Mouse (Mus musculus): ENCODE data around the gene Gm11634.
"Not testable (repeated sequence)": the region's sequence is repeated elsewhere in the genome, so short reads cannot be mapped to it uniquely, and the experiment has no call there.

Gm11634 gene

DNA sequence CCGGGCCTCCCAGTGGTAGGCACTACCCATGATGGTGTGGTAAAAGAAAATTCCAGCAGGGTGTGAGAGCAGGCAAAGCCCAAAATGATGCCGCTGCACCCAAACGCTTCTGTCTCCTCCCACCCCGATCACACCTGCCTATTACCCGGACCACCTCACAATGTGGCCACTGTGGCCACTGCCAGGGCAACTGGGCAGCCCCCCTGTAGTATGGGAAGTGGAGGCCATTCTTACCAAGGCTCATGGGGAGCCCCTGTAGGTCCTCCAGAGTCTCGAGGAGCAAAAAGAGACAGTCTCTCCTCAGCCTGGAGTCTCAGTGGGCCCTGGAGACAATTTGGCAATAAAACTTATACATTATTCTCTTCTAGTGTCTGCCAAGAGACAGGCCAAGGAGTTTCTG, at the start of gene Gm11634:
TSS of gene Gm11634 (minus strand) at position 101 of the 400 bp plus-strand sequence.
- ChIA-PET POLR2A (interaction anchor here in 2 of 4 experiments (0.7 to 47.2 kb wide), 26 partner anchors 9 to 204 kb away, joined by 3 to 978 read pairs (median 6); partner anchors contain the start of genes Arl4d (in 1 of the 2), Brca1 (in 1 of the 2), Nbr1 (in 1 of the 2) and Rdm1 (in 1 of the 2)), CTCF (interaction anchor here in 2 of 4 experiments (0.7 to 0.9 kb wide), 2 partner anchors 15 to 179 kb away, joined by 3 read pairs; no protein-coding TSS in a partner anchor)

DNA sequence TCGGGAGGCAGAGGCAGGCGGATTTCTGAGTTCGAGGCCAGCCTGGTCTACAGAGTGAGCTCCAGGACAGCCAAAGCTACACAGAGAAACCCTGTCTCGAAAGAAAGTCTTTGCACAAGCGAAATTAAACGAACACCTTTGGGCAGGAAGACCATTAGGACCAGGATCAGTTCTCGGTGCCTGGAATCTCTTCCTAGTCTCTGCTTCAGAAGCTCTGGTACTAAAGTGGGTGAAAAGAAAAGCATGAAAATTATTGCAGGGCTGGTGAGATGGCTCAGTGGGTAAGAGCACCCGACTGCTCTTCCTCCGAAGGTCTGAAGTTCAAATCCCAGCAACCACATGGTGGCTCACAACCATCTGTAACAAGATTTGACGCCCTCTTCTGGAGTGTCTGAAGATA, 48.0 kb upstream of the Gm11634 start:
- ChIA-PET CTCF (interaction anchor here (0.6 to 1.0 kb wide), 7 partner anchors 10 to 502 kb away, joined by 3 to 9 read pairs (median 3); partner anchors contain the start of gene Dhx8 (in 1 of the 4)), POLR2A (interaction anchor here (0.6 to 15.7 kb wide), 28 partner anchors 9 to 1609 kb away, joined by 3 to 388 read pairs (median 6); partner anchors contain the start of genes Dhx8 (in 3 of the 4), Arl4d (in 1 of the 4), Rdm1 (in 1 of the 4) and Rnd2 (in 1 of the 4))

DNA sequence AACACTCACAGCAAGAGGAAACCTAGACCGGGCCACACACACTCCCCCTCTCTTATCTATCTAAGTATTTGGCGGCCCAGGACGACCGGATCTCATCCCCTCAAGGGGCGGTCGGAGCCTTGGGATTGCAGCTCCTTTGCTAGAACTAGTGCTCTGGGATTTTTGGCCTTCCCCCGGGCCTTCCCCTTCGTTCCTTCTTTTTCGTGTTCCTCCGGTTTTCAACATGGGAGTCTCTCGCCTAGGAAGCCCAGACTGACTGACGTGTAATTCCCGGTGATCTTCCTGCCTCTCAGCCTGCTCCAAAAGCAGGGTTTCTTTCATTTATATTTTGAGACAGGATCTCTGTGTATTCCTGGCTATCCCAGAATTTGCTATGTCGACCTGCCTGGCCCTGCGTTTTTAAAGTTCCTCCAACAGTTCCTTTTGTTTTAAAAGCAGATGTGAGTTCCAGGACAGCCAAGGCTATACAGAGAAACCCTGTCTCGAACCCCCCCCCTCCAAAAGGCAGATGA, 47.3 kb upstream of the Gm11634 start:
- ChIA-PET CTCF (interaction anchor here in 1 of 4 experiments (0.9 kb wide), 1 partner anchor 86 kb away, joined by 3 read pairs; the partner anchor contains the start of gene Dhx8), POLR2A (interaction anchor here (0.6 to 15.7 kb wide), 27 partner anchors 9 to 1610 kb away, joined by 3 to 388 read pairs (median 5); partner anchors contain the start of genes Dhx8 (in 2 of the 4), Rdm1 (in 2 of the 4) and Arl4d (in 1 of the 4))

DNA sequence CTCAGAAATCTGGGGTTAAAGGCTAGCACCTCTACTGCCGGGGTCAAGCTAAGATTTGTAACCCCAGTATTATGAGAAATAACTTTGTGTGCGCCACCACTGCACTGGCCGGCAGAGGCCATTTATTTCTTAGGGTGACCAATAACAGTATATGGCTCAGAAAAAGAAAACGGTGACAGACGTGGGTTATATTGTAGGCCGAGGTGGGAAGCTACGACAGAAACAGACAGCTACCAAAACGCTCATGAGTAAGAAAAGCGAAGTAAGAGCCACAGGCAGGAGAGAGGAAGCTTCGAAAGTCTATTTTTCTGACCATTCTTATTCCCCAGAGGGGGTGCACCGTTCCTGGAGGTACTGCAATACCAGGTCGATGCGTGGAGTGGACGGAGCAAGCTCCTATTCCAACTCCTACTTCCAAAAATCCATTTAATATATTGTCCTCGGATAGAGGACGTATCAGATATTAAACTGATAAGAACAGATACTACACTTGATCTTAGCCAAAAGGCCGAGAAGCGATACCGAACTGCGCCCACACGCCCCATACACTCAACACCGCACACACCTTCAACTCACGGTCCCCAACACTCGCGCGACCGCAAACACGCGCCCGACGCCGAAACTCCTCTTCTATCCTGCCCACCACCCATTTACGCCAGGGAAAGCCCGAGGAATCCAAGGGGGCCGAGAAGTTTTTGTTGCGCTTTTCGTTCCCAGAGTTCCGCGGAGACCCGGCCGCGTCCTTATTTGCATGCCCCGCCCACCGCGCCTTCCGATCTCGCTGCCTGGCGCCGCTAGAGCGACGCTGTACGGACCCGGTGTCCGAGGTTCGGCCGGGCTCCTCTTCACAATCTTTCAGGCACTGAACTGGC, 46.6 kb upstream of the Gm11634 start:
- POLR2A ChIA-PET: interaction anchor here (0.6 to 15.7 kb wide), 43 partner anchors 10 to 178 kb away, joined by 3 to 388 read pairs (median 5); partner anchors contain the start of genes Rdm1 (in 3 of the 4), Arl4d (in 2 of the 4), Dhx8 (in 2 of the 4) and Brca1 (in 1 of the 4)
- CTCF ChIA-PET: not testable (repeated sequence)

DNA sequence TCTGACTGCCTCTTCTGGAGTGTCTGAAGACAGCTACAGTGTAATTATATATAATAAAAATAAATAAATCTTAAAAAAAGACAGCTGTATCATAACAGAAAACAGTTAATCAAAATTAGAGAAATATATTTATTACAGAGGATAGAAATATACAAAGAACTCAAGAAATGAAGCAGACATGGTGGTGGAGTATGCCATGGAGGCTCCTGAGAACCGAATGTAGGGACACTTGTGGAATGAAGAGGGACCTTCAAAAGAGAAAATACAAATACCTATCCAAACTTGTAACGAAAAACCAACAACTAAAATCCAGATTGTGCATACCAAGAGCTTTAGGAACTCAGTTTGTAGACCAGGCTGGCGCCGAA, 46.0 kb upstream of the Gm11634 start:
- ChIA-PET CTCF (interaction anchor here in 1 of 4 experiments (0.6 kb wide), 1 partner anchor 435 kb away, joined by 3 read pairs; no protein-coding TSS in a partner anchor), POLR2A (interaction anchor here (0.6 to 15.7 kb wide), 41 partner anchors 10 to 140 kb away, joined by 3 to 388 read pairs (median 4); partner anchors contain the start of genes Rdm1 (in 3 of the 4), Arl4d (in 2 of the 4), Dhx8 (in 2 of the 4) and Brca1 (in 1 of the 4))

DNA sequence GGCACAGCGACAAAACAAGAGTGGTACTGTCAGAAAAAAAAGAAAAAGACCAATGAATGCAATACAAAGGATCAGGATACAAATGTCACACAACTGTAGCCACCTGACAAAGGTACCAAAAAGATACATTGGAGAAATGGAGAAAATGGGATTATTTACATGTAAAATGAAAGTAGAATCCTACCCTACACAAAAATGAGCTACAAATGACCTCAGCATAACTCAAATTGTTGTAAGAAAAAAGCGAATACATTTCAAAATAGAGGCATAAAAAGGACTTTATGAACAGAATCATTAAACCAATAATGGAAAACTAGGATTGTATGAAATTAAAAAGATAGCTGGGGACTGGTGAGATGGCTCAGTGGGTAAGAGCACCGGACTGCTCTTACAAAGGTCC, 45.5 kb upstream of the Gm11634 start:
- POLR2A ChIA-PET: interaction anchor here (0.6 to 15.7 kb wide), 38 partner anchors 9 to 141 kb away, joined by 3 to 388 read pairs (median 4); partner anchors contain the start of genes Rdm1 (in 3 of the 4), Arl4d (in 2 of the 4), Dhx8 (in 2 of the 4) and Brca1 (in 1 of the 4)
- CTCF ChIA-PET: interaction anchor here in 1 of 4 experiments (0.6 kb wide), 1 partner anchor 435 kb away, joined by 3 read pairs; no protein-coding TSS in a partner anchor

DNA sequence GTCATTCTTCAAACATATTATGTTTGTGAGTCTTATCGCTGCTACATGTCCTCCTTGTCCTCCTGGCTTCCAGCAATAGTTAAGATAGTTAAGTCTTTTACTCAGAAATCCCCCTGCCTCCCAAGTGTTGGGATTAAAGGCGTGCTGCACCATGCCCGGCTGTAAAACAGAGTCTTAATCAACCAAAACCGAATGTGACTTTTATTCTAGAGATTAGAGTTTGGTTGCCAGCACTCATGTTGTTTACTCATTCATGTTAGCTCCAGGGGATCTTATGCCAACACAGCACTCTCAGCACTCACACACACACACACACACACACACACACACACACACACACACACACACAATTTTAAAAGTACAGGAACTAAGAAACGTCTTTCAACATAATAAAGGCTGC, 43.9 kb upstream of the Gm11634 start:
- POLR2A ChIA-PET: interaction anchor here (0.6 to 15.7 kb wide), 59 partner anchors 9 to 1247 kb away, joined by 3 to 388 read pairs (median 5); partner anchors contain the start of genes Rdm1 (in 4 of the 4), Cntd1 (in 3 of the 4), Coa3 (in 3 of the 4) and Brca1 (in 2 of the 4)
- CTCF ChIA-PET: interaction anchor here (0.6 to 2.4 kb wide), 6 partner anchors 15 to 409 kb away, joined by 4 to 7 read pairs (median 6); partner anchors contain the start of gene Dhx8 (in 1 of the 4)

DNA sequence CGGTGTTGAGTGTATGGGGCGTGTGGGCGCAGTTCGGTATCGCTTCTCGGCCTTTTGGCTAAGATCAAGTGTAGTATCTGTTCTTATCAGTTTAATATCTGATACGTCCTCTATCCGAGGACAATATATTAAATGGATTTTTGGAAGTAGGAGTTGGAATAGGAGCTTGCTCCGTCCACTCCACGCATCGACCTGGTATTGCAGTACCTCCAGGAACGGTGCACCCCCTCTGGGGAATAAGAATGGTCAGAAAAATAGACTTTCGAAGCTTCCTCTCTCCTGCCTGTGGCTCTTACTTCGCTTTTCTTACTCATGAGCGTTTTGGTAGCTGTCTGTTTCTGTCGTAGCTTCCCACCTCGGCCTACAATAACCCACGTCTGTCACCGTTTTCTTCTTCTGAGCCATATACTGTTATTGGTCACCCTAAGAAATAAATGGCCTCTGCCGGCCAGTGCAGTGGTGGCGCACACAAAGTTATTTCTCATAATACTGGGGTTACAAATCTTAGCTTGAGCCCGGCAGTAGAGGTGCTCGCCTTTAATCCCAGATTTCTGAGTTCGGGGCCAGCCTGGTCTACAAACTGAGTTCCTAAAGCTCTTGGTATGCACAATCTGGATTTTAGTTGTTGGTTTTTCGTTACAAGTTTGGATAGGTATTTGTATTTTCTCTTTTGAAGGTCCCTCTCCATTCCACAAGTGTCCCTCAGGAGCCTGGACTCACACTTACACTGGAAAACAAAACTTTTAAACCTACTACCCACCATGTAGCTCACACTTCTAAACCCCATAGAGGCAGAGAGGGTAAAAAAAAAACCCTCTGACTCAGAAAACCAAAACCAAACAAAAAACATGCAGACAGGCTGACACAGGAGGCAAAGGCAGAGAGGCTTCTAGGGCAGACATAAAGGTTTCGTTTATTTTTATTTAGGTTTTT, 42.9 kb upstream of the Gm11634 start:
- CTCF ChIA-PET: interaction anchor here in 1 of 4 experiments (0.6 to 2.4 kb wide), 5 partner anchors 14 to 200 kb away, joined by 3 to 7 read pairs (median 4); partner anchors contain the start of genes Dhx8, Rnd2 and Rpl27
- POLR2A ChIA-PET: interaction anchor here (0.6 to 15.7 kb wide), 84 partner anchors 9 to 448 kb away, joined by 3 to 388 read pairs (median 5); partner anchors contain the start of genes Dhx8 (in 4 of the 4), Rdm1 (in 4 of the 4), Arl4d (in 3 of the 4) and Brca1 (in 2 of the 4)

DNA sequence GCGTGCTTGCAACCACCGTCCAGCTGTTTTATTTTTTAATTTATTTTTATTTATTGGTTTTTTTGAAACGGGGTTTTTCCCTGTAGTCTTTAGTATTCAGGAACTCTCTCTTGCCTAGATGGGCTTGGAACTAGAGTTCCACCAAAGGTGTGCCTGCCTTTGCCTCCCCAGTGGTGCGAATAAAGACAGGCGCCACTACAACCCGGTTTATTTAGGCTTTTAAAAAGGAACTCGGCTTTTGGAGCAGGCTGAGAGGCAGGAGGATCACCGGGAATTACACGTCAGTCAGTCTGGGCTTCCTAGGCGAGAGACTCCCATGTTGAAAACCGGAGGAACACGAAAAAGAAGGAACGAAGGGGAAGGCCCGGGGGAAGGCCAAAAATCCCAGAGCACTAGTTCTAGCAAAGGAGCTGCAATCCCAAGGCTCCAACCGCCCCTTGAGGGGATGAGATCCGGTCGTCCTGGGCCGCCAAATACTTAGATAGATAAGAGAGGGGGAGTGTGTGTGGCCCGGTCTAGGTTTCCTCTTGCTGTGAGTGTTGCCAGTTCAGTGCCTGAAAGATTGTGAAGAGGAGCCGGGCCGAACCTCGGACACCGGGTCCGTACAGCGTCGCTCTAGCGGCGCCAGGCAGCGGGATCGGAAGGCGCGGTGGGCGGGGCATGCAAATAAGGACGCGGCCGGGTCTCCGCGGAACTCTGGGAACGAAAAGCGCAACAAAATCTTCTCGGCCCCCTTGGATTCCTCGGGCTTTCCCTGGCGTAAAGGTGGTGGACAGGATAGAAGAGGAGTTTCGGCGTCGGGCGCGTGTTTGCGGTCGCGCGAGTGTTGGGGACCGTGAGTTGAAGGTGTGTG, 42.0 kb upstream of the Gm11634 start:
- ChIA-PET POLR2A (interaction anchor here (0.6 to 15.7 kb wide), 78 partner anchors 8 to 517 kb away, joined by 3 to 388 read pairs (median 6); partner anchors contain the start of genes Dhx8 (in 4 of the 4), Rdm1 (in 4 of the 4), Arl4d (in 3 of the 4) and Brca1 (in 2 of the 4)), CTCF (interaction anchor here in 1 of 4 experiments (1.0 to 2.4 kb wide), 4 partner anchors 13 to 199 kb away, joined by 3 to 7 read pairs (median 5); partner anchors contain the start of genes Dhx8 and Rpl27)

DNA sequence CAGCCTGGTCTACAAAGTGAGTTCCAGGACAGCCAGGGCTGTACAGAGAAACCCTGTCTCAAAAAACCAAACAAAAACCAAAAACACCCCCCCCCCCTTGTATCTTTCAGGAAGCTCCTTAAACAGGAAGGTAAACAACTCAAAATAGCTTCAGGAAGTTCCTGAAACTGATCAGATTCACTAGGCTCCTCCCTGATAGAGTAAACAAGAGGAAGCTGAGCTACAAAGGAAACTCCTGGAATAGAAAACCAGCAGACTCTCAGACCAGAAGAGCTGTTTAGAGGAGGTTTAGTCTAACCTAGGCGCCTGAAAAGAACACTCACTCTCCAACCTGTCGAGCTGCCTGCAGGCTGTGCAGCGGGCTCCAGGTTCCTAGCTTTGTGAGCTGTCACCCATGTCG, 40.7 kb upstream of the Gm11634 start:
- CTCF ChIA-PET: interaction anchor here in 3 of 4 experiments (0.6 to 1.7 kb wide), 6 partner anchors 9 to 220 kb away, joined by 3 to 9 read pairs (median 4); partner anchors contain the start of genes Dhx8 (in 1 of the 3) and Rdm1 (in 1 of the 3)
- POLR2A ChIA-PET: interaction anchor here (0.6 to 15.7 kb wide), 64 partner anchors 8 to 388 kb away, joined by 3 to 388 read pairs (median 5); partner anchors contain the start of genes Rdm1 (in 4 of the 4), Arl4d (in 2 of the 4), Dhx8 (in 2 of the 4) and Rpl27 (in 2 of the 4)

DNA sequence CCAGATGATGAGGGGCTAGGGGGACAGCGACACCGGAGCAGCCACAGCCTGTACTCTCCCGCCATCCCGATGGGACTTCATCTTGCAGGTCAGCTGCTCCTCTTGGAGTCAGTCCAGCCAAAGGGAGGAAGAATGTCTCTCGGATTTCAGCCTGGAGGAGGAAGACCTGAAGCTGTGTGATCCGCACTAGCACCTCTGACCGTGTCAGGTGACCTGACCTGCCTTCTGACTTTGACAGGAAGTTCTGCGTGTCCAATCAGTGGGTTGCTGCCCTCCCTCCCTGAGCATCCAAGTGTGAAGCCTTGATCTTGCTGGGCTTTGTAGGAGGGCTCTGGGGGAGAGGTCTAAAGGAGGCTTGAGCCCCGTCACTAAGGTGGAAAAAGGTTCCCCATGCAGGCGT, 36.6 kb upstream of the Gm11634 start:
- POLR2A ChIA-PET: interaction anchor here (0.8 to 15.7 kb wide), 28 partner anchors 7 to 97 kb away, joined by 3 to 388 read pairs (median 5); partner anchors contain the start of genes Rdm1 (in 4 of the 4), Arl4d (in 1 of the 4), Dhx8 (in 1 of the 4) and Tmem106a (in 1 of the 4)

DNA sequence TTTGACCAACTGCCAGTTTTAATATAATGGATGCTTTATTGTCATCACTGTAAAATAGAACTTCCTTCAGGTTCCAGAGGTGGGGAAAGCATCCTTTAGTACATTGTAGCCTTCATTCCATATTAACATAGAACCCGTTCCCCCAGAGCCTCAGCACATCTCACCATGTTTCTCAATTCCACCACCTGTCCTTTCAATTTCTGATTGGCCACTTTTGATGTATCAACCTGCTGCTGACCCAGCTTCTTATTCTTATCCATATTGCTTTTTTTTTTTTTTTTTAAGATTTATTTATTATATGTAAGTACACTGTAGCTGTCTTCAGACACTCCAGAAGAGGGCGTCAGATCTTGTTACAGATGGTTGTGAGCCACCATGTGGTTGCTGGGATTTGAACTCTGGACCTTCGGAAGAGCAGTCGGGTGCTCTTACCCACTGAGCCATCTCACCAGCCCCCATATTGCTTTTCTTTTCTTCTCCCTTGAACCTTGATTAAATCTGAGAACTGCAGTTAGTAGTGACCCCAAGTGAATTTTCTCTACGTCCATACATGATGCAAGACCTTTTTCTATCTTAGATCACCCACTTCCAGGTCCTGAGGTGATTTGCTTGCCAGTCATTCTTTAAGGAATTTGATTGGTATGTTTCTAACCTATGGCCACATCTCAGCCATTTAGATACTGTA, 29.8 kb upstream of the Gm11634 start:
- CTCF ChIA-PET: interaction anchor here in 3 of 4 experiments (0.7 kb wide), 3 partner anchors 39 to 342 kb away, joined by 4 to 13 read pairs (median 4); no protein-coding TSS in a partner anchor

More for the DNA sequence above, 36.6 kb upstream of the Gm11634 start:
- CTCF ChIA-PET: no interaction called here

DNA sequence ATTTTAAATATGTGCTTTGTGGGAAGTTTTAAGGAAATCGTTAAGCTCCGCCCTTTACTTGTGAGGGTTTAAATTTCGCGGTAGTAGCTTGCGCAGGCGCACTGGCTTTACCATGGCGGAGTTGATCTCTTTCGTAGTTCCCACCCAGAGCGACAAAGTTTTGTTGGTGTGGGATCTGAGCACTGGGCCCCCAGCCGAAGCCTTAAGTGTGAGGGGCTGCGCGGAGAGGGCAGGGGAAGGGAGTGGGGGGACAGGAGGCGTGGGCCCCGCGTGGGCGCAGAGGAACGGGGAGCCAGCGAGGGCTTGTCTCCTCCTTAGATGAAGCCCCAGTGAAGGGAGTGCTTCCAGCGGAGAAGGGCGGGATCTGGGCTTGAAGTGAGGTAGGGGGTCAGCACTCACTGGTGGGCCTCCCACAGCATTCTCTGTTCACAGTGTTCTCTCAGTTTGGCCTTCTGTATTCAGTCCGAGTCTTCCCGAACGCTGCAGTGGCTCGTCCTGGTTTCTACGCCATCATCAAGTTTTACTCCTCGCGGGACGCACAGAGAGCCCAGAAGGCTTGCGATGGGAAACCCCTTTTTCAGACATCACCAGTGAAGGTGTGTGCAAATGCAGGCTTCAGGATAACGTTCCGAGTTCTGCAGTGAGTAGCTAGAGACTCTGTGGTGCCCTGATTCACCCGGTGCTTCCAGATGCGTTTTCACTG, 29.0 kb upstream of the Gm11634 start:
- ChIA-PET CTCF (interaction anchor here (0.5 to 1.6 kb wide), 12 partner anchors 12 to 806 kb away, joined by 3 to 5 read pairs (median 3); partner anchors contain the start of gene Dhx8 (in 1 of the 4)), POLR2A (interaction anchor here (0.6 to 9.6 kb wide), 112 partner anchors 8 to 1486 kb away, joined by 3 to 328 read pairs (median 7); partner anchors contain the start of genes Dhx8 (in 4 of the 4), Tmem106a (in 3 of the 4), Arl4d (in 2 of the 4) and Brca1 (in 2 of the 4))

More for the DNA sequence above, 29.8 kb upstream of the Gm11634 start:
- POLR2A ChIA-PET: interaction anchor here (0.7 to 9.6 kb wide), 24 partner anchors 10 to 295 kb away, joined by 3 to 328 read pairs (median 26); partner anchors contain the start of genes Arl4d (in 2 of the 4) and Dhx8 (in 2 of the 4)
